Mouse (Mus musculus) lung, postnatal 0 days (tissue): ENCODE results near the gene Pygm. TPM values are rescaled to one million over a fixed set of nuclear protein-coding genes. Genes with fewer than 3 reads are reported as not detected.

ENCODE experiments used
- ATAC-seq: fragments of 200-750 bp; cut with Nextera tagmentation; 2 replicates; pipeline ENCODE4 v1.8.0; 2017; ENCODE audit warnings: moderate library complexity
- DNase-seq: peaks from one replicate; pipeline ENCODE4 v3.0.0-alpha.2; 2016; ENCODE audit warnings: low spot score
- H3K27ac ChIP-seq: fragments of 300-500 bp; sonication (generic); 2 replicates; pipeline ENCODE4 v1.5.1; 2014; ENCODE audit warnings: antibody characterized with exemption, mild to moderate bottlenecking, low read length, mixed read lengths
- H3K27me3 ChIP-seq: fragments of 300-500 bp; sonication (generic); replicated peaks from 2 replicates; pipeline ENCODE4 v1.6.1; 2014; ENCODE audit warnings: low read length, mixed read lengths; ENCODE audit not compliant: insufficient read depth
- H3K36me3 ChIP-seq: fragments of 300-500 bp; sonication (generic); 2 replicates; pipeline ENCODE4 v1.6.1; 2014; ENCODE audit warnings: low read length, mixed read lengths; ENCODE audit not compliant: insufficient read depth
- H3K4me1 ChIP-seq: fragments of 300-500 bp; sonication (generic); 2 replicates; pipeline ENCODE4 v1.6.1; 2014; ENCODE audit warnings: antibody characterized with exemption, low read depth, low read length, mixed read lengths; ENCODE audit not compliant: insufficient read depth
- H3K4me2 ChIP-seq: fragments of 300-500 bp; sonication (generic); replicated peaks from 2 replicates; pipeline ENCODE4 v1.6.1; 2014; ENCODE audit warnings: low read depth, mild to moderate bottlenecking, low read length, moderate library complexity, mixed read lengths
- H3K4me3 ChIP-seq: fragments of 300-500 bp; sonication (generic); 2 replicates; pipeline ENCODE4 v1.5.1; 2014; ENCODE audit warnings: low read depth, low read length
- H3K9ac ChIP-seq: fragments of 300-500 bp; sonication (generic); replicated peaks from 2 replicates; pipeline ENCODE4 v1.6.1; 2014; ENCODE audit warnings: low read depth, mild to moderate bottlenecking
- H3K9me3 ChIP-seq: fragments of 300-500 bp; sonication (generic); 2 replicates; pipeline ENCODE4 v1.6.1; 2016; ENCODE audit warnings: low read length, mixed read lengths
- CTCF ChIP-seq: IDR thresholded peaks from 2 replicates; pipeline ENCODE4 v1.5.1; 2016; ENCODE audit warnings: antibody characterized with exemption, mild to moderate bottlenecking
- EP300 ChIP-seq: IDR thresholded peaks from 2 replicates; pipeline ENCODE4 v1.6.1; 2016; ENCODE audit warnings: antibody characterized with exemption, mild to moderate bottlenecking, control low read depth
- WGBS: fragments of 180-500 bp; shearing (Covaris S2); extraction: QIAGEN DNeasy Blood & Tissue Kit; methylation state at CpG from one replicate; pipeline ENCODE4 v1.1.7; 2014; 5-methylcytosine and 5-hydroxymethylcytosine counted together
- polyA plus RNA-seq: library from polyadenylated mRNA; unstranded; fragments of >200 nt; fragmentation: Nextera tagmentation; extraction: Ambion mirVana; gene quantifications from 2 replicates; pipeline ENCODE4 v1.2.1, GENCODE M21; 2015

The Pygm gene
- polyA plus RNA-seq, 1 experiment from 2014 or later, result 20.5 TPM

DNA sequence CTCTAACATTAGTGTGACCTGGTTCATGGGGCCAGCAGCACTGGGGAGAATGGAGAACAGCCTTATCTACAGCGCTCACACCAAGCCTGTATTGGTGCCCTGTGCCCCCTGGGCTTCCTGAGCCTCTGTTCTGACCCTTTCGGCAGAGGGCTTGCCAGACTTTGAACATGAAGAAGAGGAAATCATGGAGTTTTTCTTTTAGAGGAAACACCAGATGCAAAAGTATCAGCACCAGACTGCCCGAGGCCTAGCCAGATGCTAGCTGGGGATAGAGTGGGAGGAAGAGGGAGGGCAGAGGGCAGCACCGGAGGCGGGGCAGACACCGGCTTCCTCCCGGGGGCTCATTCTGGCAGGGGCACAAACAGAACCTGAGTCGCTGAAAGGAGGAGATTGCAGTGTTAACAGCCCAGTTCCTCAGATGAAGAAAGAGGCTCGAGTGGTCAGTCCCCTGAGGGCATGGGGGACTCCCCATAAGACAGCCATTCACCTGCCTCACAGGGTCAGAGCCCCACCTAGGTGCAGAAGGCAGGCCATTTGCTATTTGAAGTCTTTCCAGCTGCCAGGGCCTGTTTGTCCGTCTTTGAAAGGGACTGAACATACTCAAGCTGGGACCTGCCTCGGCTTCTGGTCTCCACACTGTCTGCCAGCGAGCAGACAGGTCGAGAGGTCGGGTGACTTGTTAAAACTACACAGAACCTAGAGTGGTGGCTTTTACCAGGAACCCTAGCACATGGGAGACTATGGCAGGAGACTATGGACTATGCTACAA lies 34.8 kb upstream of the Pygm start:
- Histone ChIP-seq H3K4me1 (no peaks in the 10 kb centered on the region; the same call in 1 of the 2 replicates), H3K4me3 (no peak overlapping the region), H3K27me3 (no peaks in the 10 kb centered on the region), H3K9me3 (no peaks in the 10 kb centered on the region), H3K27ac (no peak overlapping the region), H3K9ac (no peak overlapping the region), H3K4me2 (no peak overlapping the region), H3K36me3 (peaks cover 21% of the 10 kb centered on the region; the same call in 1 of the 2 replicates)
- ATAC-seq (peak; percentile 34; the same call in 1 of the 2 replicates), DNase-seq (no peak)
- 30% methylated on average over 14 of the region's 14 CpGs for WGBS
- TF ChIP-seq EP300 (no peak), CTCF (no peak)

DNA sequence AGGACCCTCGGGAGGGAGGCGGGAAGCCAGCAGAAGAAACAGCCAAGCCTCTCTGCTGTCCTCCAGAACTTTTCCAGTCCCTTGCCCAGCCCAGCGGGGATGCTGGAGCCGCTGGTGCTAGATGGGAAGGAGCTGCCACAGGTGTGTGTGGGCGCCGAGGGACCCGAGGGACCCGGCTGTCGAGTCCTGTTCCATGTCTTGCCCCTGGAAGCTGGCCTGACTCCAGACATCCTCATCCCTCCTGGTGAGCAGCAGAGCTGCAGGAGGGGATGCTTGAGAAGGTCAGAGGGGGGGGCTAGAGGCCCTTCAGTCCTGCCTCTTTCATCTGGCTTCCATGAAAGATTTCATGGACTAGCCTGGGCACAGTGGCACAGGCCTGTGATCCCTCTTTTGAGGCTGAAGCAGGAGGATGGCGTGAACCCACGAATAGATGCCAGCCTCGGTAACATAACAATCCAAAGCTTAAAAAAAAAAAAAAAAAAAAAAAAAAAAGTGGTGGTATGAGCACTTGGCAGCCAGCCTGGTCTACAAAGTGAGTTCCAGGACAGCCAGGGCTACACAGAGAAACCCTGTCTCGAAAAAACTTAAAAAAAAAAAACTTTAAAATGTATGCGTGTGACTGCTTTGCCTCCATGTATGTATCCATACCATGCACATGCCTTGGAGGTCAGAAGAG lies 32.6 kb upstream of the Pygm start:
- DNase-seq (no peak), ATAC-seq (no peak)

DNA sequence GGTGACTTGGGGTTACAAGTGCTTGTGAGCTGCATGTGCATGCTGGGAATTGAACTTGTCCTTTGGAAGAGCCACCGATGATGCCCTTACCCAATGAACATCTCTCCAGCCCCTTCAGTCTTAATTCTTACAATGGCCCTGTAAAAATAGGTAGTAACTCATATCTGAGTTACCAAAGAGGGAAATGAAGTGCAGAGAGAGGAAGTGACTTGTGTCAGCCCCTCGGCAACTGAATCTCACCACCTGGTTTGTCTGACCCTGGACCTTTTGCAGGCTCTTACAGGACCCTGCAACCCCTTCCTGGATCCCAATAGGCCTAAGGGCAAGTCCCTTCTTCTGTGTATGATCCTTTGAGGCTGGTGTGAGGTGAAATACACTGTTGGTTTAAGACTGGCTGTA lies 32.1 kb upstream of the Pygm start:
- WGBS, result 71% methylated on average over 2 of the region's 2 CpGs
- no peaks in the 10 kb centered on the region for H3K9me3 ChIP-seq
- H3K4me3 ChIP-seq, result no peak overlapping the region
- ATAC-seq (no peak), DNase-seq (no peak)
- no peak overlapping the region for H3K4me2 ChIP-seq
- no peaks in the 10 kb centered on the region for H3K27me3 ChIP-seq
- H3K4me1 ChIP-seq, result no peaks in the 10 kb centered on the region; the same call in 1 of the 2 replicates
- H3K27ac ChIP-seq, result no peak overlapping the region
- H3K36me3 ChIP-seq, result 0 out of 2 replicates have a peak, but pooled peaks cover 6% of the 10 kb centered on the region
- H3K9ac ChIP-seq, result no peak overlapping the region
- no peak for TF ChIP-seq CTCF
- no peak for TF ChIP-seq EP300

More for the DNA sequence above, 32.6 kb upstream of the Pygm start:
- no peak overlapping the region for H3K4me2 ChIP-seq
- H3K9me3 ChIP-seq, result no peaks in the 10 kb centered on the region
- WGBS, result 66% methylated on average over 14 of the region's 14 CpGs
- no peak for TF ChIP-seq EP300
- no peak for TF ChIP-seq CTCF
- H3K4me3 ChIP-seq, result no peak overlapping the region
- H3K36me3 ChIP-seq, result 0 out of 2 replicates have a peak, but pooled peaks cover 6% of the 10 kb centered on the region
- H3K27ac ChIP-seq, result no peak overlapping the region
- no peaks in the 10 kb centered on the region; the same call in 1 of the 2 replicates for H3K4me1 ChIP-seq
- H3K27me3 ChIP-seq, result no peaks in the 10 kb centered on the region
- no peak overlapping the region for H3K9ac ChIP-seq

DNA sequence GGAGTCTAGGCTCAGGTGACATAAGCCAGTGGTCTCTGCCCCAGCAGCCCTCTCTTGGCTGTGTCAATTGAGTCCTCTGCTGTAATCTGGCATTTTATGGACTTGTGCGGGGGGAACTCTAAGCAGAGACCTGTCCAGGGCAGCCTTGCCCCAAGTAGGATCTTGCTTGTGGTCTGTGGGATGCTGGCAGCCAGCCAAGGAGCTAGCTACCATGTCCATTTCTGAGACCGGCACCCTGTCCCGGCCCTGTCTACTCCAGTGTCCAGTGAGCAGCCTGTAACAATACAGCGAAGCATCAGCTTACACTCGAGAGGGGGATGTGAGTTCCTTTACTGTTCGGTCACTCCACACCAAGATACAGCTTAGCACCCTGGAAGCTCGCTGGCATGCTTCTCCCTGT lies 30.2 kb upstream of the Pygm start:
- Histone ChIP-seq H3K4me2 (no peak overlapping the region), H3K36me3 (0 out of 2 replicates have a peak, but pooled peaks cover 4% of the 10 kb centered on the region), H3K9me3 (no peaks in the 10 kb centered on the region), H3K27ac (no peak overlapping the region), H3K4me3 (no peak overlapping the region), H3K27me3 (no peaks in the 10 kb centered on the region), H3K4me1 (no peaks in the 10 kb centered on the region; the same call in 1 of the 2 replicates), H3K9ac (no peak overlapping the region)
- TF ChIP-seq EP300 (no peak), CTCF (no peak)
- WGBS, result 68% methylated on average over 7 of the region's 7 CpGs
- DNase-seq (no peak), ATAC-seq (no peak)

DNA sequence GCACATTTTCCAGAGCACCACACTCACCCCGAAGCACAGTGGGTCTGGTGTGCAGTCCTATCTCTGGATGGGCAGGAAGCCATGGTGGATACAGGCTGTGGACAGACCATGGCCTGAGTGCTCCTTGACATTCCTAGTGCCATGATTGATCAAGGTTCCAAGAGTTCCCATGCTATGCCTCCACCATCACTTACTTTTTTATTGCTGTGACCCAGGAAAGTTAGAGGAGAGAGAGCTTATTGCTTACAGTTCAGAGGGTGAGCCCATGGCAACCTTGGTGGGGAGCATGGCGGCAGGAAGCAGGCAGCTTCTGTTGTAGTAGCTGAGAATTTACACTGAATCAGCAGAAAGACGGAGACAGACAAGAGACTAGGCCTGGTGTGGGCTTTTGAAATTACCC lies 22.9 kb upstream of the Pygm start:
- H3K4me3 ChIP-seq, result no peak overlapping the region
- no peak overlapping the region for H3K9ac ChIP-seq
- no peak overlapping the region for H3K27ac ChIP-seq
- TF ChIP-seq EP300 (no peak), CTCF (no peak)
- ATAC-seq, result no peak
- peaks cover 4% of the 10 kb centered on the region; the same call in 1 of the 2 replicates for H3K4me1 ChIP-seq
- no peaks in the 10 kb centered on the region for H3K27me3 ChIP-seq
- DNase-seq, result no peak
- 84% methylated on average over 3 of the region's 3 CpGs for WGBS
- no peaks in the 10 kb centered on the region for H3K9me3 ChIP-seq
- peaks cover 9% of the 10 kb centered on the region; the same call in 1 of the 2 replicates for H3K36me3 ChIP-seq
- H3K4me2 ChIP-seq, result no peak overlapping the region

DNA sequence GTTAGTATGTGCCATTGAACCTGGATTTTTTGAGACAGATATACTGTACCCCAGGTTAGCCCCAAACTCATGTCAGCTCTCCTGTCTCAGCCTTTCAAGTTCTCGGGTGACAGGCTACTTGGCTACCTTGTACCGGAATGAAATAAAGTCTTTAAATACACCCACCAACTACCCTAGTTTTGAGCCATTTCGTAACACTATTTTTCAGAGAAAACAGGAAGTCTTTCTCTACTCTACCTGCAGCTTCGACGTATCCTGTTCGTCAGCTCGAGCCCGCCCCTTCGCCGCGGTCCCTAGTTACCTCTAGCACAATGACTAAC lies 21.1 kb upstream of the Pygm start:
- Histone ChIP-seq H3K4me2 (peak overlapping the region; percentile 53), H3K4me1 (peaks cover 8% of the 10 kb centered on the region; the same call in 1 of the 2 replicates), H3K27me3 (no peaks in the 10 kb centered on the region), H3K36me3 (peaks cover 22% of the 10 kb centered on the region), H3K4me3 (peak overlapping the region; percentile 100), H3K27ac (peak overlapping the region; percentile 100), H3K9ac (no peak overlapping the region), H3K9me3 (no peaks in the 10 kb centered on the region)
- WGBS, result under 1% methylated on average over 11 of the region's 11 CpGs
- TF ChIP-seq CTCF (no peak), EP300 (peak; percentile 70)
- ATAC-seq, result no peak
- no peak for DNase-seq
